Mouse (Mus musculus): ENCODE measurements around the gene Tdrd1. TPM values are rescaled to one million over a fixed set of nuclear protein-coding genes. Genes with fewer than 3 reads are reported as not detected.
"Not testable (repeated sequence)": the region's sequence is repeated elsewhere in the genome, so short reads cannot be mapped to it uniquely, and the experiment has no call there.

Gene Tdrd1
- polyA plus RNA-seq (2015; fragmentation: Nextera tagmentation; extraction: Ambion mirVana) = not detected in 2 replicates

GRCm38 (mm10) chr19:56826047-56826631 lies at the start of gene Tdrd1:
Gene Tdrd1 (plus strand): TSS chr19:56826209.
- H3K4me2 ChIP-seq (replicated peaks; ENCODE audit: low read depth, low read length) = peak within 1 kb of the TSS; percentile 17; the same call in 1 of the 2 replicates
- no peaks in the 10 kb centered on the region for H3K36me3 ChIP-seq (ENCODE audit: insufficient read depth, low read length)
- no peak within 1 kb of the TSS for H3K4me3 ChIP-seq (ENCODE audit: low read depth, low read length)
- 52% methylated on average over 44 of the region's 44 CpGs for WGBS
- H3K9me3 ChIP-seq (ENCODE audit: low read length) = no peaks in the 10 kb centered on the region
- H3K27ac ChIP-seq (ENCODE audit: low read length) = no peak within 1 kb of the TSS
- ATAC-seq (no peak), DNase-seq (ENCODE audit: low spot score) (no peak)
- no peaks in the 10 kb centered on the region; the same call in 1 of the 2 replicates for H3K4me1 ChIP-seq (ENCODE audit: insufficient read depth, low read depth, low read length)
- H3K27me3 ChIP-seq (replicated peaks; ENCODE audit: insufficient read depth, low read length) = no peaks in the 10 kb centered on the region
- TF ChIP-seq EP300 (IDR thresholded peaks at IDR 0.05) (no peak), CTCF (IDR thresholded peaks at IDR 0.05) (no peak)
- H3K9ac ChIP-seq (replicated peaks; ENCODE audit: low read depth) = no peak within 1 kb of the TSS

DNA sequence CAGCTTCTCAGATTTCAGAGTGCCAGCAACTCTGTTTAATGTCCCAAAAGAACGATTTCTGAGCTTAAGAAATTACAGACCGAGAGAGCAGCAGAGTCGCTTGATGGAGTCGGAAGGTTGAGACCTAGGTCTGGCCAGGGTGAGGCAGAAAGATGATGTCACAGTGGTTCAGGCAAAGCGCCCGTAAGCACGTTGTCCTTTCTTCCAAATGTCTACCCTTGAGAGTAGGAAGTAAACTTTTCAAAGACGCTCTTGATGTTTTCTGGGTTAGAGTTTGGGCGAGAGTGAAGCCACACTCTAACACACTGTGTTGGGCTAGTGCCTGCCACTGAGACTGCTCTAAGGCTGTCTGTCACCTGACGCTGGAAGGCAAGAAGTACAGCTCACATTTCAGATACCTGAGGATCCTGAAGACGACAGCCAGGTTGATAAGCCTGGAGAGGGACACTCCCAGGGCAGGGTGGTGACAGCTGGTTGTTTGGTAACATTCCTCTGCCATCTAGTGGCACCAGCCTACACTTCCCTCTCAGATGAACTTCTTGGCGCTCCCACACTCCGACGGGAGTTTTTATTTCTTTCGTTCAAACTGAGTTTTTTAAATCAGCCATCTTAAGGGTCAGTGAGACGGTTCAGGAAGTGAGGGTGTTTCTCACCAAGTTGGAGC lies 49.2 kb upstream of the Tdrd1 start:
- Histone ChIP-seq H3K27ac (ENCODE audit: low read length) (no peak overlapping the region), H3K36me3 (ENCODE audit: insufficient read depth, low read length) (no peaks in the 10 kb centered on the region), H3K4me1 (ENCODE audit: insufficient read depth, low read depth, low read length) (peaks cover 19% of the 10 kb centered on the region; the same call in 1 of the 2 replicates), H3K9ac (replicated peaks; ENCODE audit: low read depth) (no peak overlapping the region), H3K4me2 (replicated peaks; ENCODE audit: low read depth, low read length) (peak overlapping the region; percentile 60), H3K27me3 (replicated peaks; ENCODE audit: insufficient read depth, low read length) (no peaks in the 10 kb centered on the region), H3K9me3 (ENCODE audit: low read length) (no peaks in the 10 kb centered on the region), H3K4me3 (ENCODE audit: low read depth, low read length) (no peak overlapping the region)
- ATAC-seq (peak; percentile 70), DNase-seq (ENCODE audit: low spot score) (peak; percentile 86)
- TF ChIP-seq CTCF (IDR thresholded peaks at IDR 0.05) = peak; percentile 86
- no peak for TF ChIP-seq EP300 (IDR thresholded peaks at IDR 0.05)
- 12% methylated on average over 16 of the region's 16 CpGs for WGBS

DNA sequence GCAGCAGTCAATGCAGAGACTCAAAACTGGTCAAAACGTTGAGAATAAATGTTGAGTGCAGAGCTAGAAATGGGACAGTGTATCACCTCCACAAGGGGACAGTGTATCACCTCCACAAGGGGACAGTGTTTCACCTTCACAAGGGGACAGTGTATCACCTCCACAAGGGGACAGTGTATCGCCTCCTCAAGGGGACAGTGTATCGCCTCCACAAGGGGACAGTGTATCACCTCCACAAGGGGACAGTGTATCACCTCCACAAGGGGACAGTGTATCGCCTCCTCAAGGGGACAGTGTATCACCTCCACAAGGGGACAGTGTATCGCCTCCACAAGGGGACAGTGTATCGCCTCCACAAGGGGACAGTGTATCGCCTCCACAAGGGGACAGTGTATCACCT lies 47.5 kb upstream of the Tdrd1 start:
- H3K4me1 ChIP-seq (ENCODE audit: insufficient read depth, low read depth, low read length) = peaks cover 19% of the 10 kb centered on the region; the same call in 1 of the 2 replicates
- H3K36me3 ChIP-seq (ENCODE audit: insufficient read depth, low read length); H3K9me3 ChIP-seq (ENCODE audit: low read length); H3K9ac ChIP-seq (replicated peaks; ENCODE audit: low read depth); ATAC-seq; H3K4me2 ChIP-seq (replicated peaks; ENCODE audit: low read depth, low read length); H3K27ac ChIP-seq (ENCODE audit: low read length); H3K4me3 ChIP-seq (ENCODE audit: low read depth, low read length); DNase-seq (ENCODE audit: low spot score); H3K27me3 ChIP-seq (replicated peaks; ENCODE audit: insufficient read depth, low read length): not testable (repeated sequence)
- peak; percentile 50 for TF ChIP-seq CTCF (IDR thresholded peaks at IDR 0.05)
- WGBS = 95% methylated on average over 7 of the region's 7 CpGs

DNA sequence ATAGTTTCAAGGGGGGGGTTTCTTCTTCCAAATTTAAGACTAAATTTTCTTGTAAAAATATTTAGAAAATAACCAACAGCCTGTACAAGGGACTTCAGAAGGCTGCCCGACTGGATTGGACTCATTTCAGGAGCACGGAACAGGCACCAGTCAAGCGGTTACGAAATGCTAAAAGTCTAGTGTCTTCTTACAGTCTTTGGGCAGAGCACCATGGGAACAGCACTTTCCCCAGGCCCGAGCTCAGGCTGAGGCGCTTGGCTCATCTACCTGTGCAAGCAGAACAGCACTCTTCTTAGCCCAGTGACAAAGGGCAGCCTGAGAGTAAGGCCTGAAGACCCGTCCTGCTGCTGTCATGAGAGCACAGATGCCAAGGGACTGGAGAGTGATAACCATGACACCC lies 38.1 kb upstream of the Tdrd1 start:
- ATAC-seq = peak; percentile 60; the same call in 1 of the 2 replicates
- TF ChIP-seq EP300 (IDR thresholded peaks at IDR 0.05) = no peak
- TF ChIP-seq CTCF (IDR thresholded peaks at IDR 0.05) = no peak
- Histone ChIP-seq H3K27ac (ENCODE audit: low read length) (no peak overlapping the region), H3K4me1 (ENCODE audit: insufficient read depth, low read depth, low read length) (no peaks in the 10 kb centered on the region), H3K27me3 (replicated peaks; ENCODE audit: insufficient read depth, low read length) (no peaks in the 10 kb centered on the region), H3K36me3 (ENCODE audit: insufficient read depth, low read length) (peaks cover 14% of the 10 kb centered on the region), H3K9me3 (ENCODE audit: low read length) (no peaks in the 10 kb centered on the region), H3K4me3 (ENCODE audit: low read depth, low read length) (no peak overlapping the region), H3K9ac (replicated peaks; ENCODE audit: low read depth) (no peak overlapping the region), H3K4me2 (replicated peaks; ENCODE audit: low read depth, low read length) (no peak overlapping the region)
- WGBS = 62% methylated on average over 7 of the region's 7 CpGs
- DNase-seq (ENCODE audit: low spot score) = peak; percentile 52

DNA sequence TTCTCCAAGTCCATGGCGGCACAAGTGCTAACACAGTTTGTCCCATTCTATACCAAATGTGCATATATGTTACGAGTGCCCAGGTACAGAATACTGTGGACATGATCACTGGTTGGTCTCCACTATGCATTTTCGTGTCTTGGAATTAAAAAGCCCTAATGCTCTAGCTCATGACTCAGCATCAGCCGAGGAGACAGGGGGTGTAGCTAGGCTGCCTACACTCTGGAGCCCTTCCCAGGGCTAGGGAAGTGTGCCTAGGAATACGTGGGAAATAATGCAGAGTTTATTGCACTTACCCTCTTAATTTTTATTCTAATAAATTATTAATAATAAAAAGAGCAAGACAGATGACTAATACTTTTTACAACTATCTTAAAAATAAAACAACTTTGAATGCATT lies 37.1 kb upstream of the Tdrd1 start:
- DNase-seq (ENCODE audit: low spot score) (no peak), ATAC-seq (no peak)
- TF ChIP-seq EP300 (IDR thresholded peaks at IDR 0.05) = no peak
- no peak for TF ChIP-seq CTCF (IDR thresholded peaks at IDR 0.05)
- no peak overlapping the region for H3K9ac ChIP-seq (replicated peaks; ENCODE audit: low read depth)
- H3K4me3 ChIP-seq (ENCODE audit: low read depth, low read length) = no peak overlapping the region
- H3K27me3 ChIP-seq (replicated peaks; ENCODE audit: insufficient read depth, low read length) = no peaks in the 10 kb centered on the region
- no peaks in the 10 kb centered on the region for H3K9me3 ChIP-seq (ENCODE audit: low read length)
- H3K4me2 ChIP-seq (replicated peaks; ENCODE audit: low read depth, low read length) = no peak overlapping the region
- 87% methylated on average over 5 of the region's 5 CpGs for WGBS
- H3K36me3 ChIP-seq (ENCODE audit: insufficient read depth, low read length) = peaks cover 21% of the 10 kb centered on the region
- no peaks in the 10 kb centered on the region for H3K4me1 ChIP-seq (ENCODE audit: insufficient read depth, low read depth, low read length)
- no peak overlapping the region for H3K27ac ChIP-seq (ENCODE audit: low read length)

DNA sequence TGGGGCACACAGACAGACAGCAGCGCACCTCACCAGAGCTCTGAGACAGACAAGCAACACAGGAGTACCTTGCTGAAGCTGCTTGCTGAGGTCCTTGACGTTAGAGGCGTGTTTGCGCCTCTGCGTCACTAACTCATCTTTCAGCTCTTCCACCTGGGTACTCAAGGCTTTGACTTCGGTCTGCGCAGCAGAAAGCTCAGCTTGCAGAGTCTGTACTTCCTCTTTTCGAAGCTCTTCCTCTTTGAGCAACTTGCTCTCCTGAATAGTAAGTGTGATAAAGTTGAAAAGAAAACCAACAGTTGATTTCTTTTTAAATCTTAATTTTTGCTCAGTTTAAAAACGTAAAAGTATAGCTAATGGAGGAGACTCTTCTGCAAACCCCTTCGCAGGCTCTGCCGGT lies 28.6 kb upstream of the Tdrd1 start:
- WGBS = 86% methylated on average over 11 of the region's 11 CpGs
- ATAC-seq (no peak), DNase-seq (ENCODE audit: low spot score) (no peak)
- Histone ChIP-seq H3K27me3 (replicated peaks; ENCODE audit: insufficient read depth, low read length) (no peaks in the 10 kb centered on the region), H3K4me2 (replicated peaks; ENCODE audit: low read depth, low read length) (no peak overlapping the region), H3K36me3 (ENCODE audit: insufficient read depth, low read length) (peaks cover 60% of the 10 kb centered on the region), H3K27ac (ENCODE audit: low read length) (no peak overlapping the region), H3K9me3 (ENCODE audit: low read length) (no peaks in the 10 kb centered on the region), H3K4me3 (ENCODE audit: low read depth, low read length) (no peak overlapping the region), H3K4me1 (ENCODE audit: insufficient read depth, low read depth, low read length) (no peaks in the 10 kb centered on the region), H3K9ac (replicated peaks; ENCODE audit: low read depth) (no peak overlapping the region)
- no peak for TF ChIP-seq CTCF (IDR thresholded peaks at IDR 0.05)
- no peak for TF ChIP-seq EP300 (IDR thresholded peaks at IDR 0.05)
